Mouse (Mus musculus) intestine, embryonic 14.5 days (tissue): ENCODE measurements at regions not wholly inside any gene's neighbourhood (a gene's known extent, or its start where the extent isn't known, plus 50 kb on each side); places are given as distances from the start of the nearest gene placed in this dataset.

ENCODE experiments used
- ATAC-seq: fragments of 200-750 bp; cut with Nextera tagmentation; replicated peaks from 2 replicates; pipeline ENCODE4 v1.8.0; 2017; ENCODE audit warnings: low read depth, moderate number of reproducible peaks, moderate TSS enrichment, moderate library complexity; ENCODE audit not compliant: low FRiP score, low TSS enrichment
- DNase-seq: peaks from one replicate; pipeline ENCODE4 v3.0.0-alpha.2; 2018; ENCODE audit warnings: low spot score
- H3K27ac ChIP-seq: fragments of 300-500 bp; sonication (generic); 2 replicates; pipeline ENCODE4 v1.5.1; 2014; ENCODE audit warnings: low read depth, mild to moderate bottlenecking, control low read depth
- H3K27me3 ChIP-seq: fragments of 300-500 bp; sonication (generic); replicated peaks from 2 replicates; pipeline ENCODE4 v1.6.1; 2014; ENCODE audit warnings: low read length, control low read depth; ENCODE audit not compliant: control insufficient read depth, insufficient read depth
- H3K36me3 ChIP-seq: fragments of 300-500 bp; sonication (generic); 2 replicates; pipeline ENCODE4 v1.6.1; 2014; ENCODE audit warnings: low read length, control low read depth; ENCODE audit not compliant: control insufficient read depth, insufficient read depth
- H3K4me1 ChIP-seq: fragments of 300-500 bp; sonication (generic); replicated peaks from 2 replicates; pipeline ENCODE4 v1.6.1; 2014; ENCODE audit warnings: low read length, control low read depth, mixed read lengths; ENCODE audit not compliant: control insufficient read depth, insufficient read depth
- H3K4me2 ChIP-seq: fragments of 300-500 bp; sonication (generic); 2 replicates; pipeline ENCODE4 v1.6.1; 2014; ENCODE audit warnings: low read length
- H3K4me3 ChIP-seq: fragments of 300-500 bp; sonication (generic); 2 replicates; pipeline ENCODE4 v1.5.1; 2014; ENCODE audit warnings: low read depth, low read length, control low read depth, mixed read lengths
- H3K9ac ChIP-seq: fragments of 300-500 bp; sonication (generic); 2 replicates; pipeline ENCODE4 v1.6.1; 2014; ENCODE audit warnings: mild to moderate bottlenecking, low read length
- H3K9me3 ChIP-seq: fragments of 300-500 bp; sonication (generic); 2 replicates; pipeline ENCODE4 v1.6.1; 2016; ENCODE audit warnings: low read length, control low read depth; ENCODE audit not compliant: control insufficient read depth
- WGBS: fragments of 180-500 bp; shearing (Covaris S2); extraction: QIAGEN DNeasy Blood & Tissue Kit; methylation state at CpG from one replicate; pipeline ENCODE4 v1.1.7; 2014; 5-methylcytosine and 5-hydroxymethylcytosine counted together

DNA sequence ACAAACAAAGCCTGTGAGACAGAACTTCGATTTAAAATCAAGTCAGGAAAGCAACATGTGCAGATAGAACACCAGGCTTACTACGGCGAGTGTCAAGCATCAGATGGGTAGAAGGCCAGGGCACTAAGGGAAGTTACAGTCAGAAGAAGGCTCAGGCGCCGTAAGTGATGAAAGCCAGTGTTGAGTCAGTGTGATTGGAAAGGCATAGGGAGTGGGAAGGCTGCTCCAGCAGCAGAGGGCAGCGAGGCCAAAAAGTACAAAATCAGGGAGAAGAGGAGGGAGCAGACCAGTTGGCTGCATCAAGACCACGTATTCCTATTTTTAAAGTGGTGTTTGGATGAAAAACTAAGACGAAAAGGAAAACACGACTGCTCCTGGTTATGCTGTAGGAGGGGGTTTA lies 1529.7 kb upstream of the Gulo start:
- no peak overlapping the region for H3K4me2 ChIP-seq
- DNase-seq = no peak
- no peak for ATAC-seq
- H3K4me1 ChIP-seq = peaks cover 5% of the 10 kb centered on the region; the same call in 1 of the 2 replicates
- H3K27ac ChIP-seq = no peak overlapping the region
- peaks cover 3% of the 10 kb centered on the region for H3K9me3 ChIP-seq
- H3K9ac ChIP-seq = no peak overlapping the region
- no peak overlapping the region for H3K4me3 ChIP-seq
- H3K36me3 ChIP-seq = no peaks in the 10 kb centered on the region
- 72% methylated on average over 9 of the region's 9 CpGs for WGBS
- no peaks in the 10 kb centered on the region for H3K27me3 ChIP-seq

DNA sequence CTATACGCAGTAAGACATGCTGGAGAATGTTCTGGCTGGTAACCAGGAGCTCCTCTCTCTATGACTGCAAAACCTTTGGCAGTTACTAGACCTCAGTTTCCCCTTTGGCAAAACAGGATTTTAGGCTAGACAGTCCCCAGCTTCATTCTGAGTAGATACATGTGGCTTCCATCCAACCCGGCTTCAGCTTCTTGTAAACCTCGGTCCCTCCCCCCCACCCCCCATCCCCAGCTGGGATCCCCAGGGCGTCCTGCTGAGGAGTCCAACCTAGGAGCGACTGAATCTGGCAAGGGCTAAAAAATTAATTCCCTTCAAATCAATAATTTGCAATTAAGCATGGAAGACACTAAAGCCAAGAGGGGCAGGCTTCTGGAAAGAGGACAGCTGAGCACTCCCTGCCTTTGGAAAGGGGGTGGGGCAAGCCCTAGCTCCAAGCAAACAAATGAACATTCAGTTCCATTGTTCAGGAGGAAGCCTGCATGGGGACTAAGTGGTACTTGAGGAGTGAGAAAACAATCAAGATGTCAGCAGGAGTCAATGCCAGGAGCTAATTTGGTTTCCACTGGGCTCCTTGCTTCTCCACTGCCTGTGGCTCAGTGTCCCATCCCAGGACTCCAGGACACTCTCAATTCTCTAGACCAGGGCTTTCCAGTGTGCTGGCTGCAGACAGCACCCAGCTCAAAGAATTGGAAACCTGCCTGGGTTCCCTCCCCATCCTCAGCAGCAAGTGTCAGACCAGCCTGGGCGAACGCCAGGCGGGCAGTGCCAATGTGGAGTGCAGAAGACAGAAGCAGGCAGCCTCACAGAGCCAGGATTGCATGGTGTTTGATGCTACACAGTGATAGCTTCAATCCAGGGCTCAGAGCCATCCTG lies 1528.0 kb upstream of the Gulo start:
- H3K27ac ChIP-seq = no peak overlapping the region
- H3K27me3 ChIP-seq = no peaks in the 10 kb centered on the region
- H3K4me3 ChIP-seq = no peak overlapping the region
- DNase-seq (no peak), ATAC-seq (no peak)
- H3K9ac ChIP-seq = no peak overlapping the region
- no peak overlapping the region for H3K4me2 ChIP-seq
- no peaks in the 10 kb centered on the region for H3K36me3 ChIP-seq
- no peaks in the 10 kb centered on the region for H3K9me3 ChIP-seq
- 45% methylated on average over 8 of the region's 8 CpGs for WGBS
- H3K4me1 ChIP-seq = peaks cover 5% of the 10 kb centered on the region; the same call in 1 of the 2 replicates

DNA sequence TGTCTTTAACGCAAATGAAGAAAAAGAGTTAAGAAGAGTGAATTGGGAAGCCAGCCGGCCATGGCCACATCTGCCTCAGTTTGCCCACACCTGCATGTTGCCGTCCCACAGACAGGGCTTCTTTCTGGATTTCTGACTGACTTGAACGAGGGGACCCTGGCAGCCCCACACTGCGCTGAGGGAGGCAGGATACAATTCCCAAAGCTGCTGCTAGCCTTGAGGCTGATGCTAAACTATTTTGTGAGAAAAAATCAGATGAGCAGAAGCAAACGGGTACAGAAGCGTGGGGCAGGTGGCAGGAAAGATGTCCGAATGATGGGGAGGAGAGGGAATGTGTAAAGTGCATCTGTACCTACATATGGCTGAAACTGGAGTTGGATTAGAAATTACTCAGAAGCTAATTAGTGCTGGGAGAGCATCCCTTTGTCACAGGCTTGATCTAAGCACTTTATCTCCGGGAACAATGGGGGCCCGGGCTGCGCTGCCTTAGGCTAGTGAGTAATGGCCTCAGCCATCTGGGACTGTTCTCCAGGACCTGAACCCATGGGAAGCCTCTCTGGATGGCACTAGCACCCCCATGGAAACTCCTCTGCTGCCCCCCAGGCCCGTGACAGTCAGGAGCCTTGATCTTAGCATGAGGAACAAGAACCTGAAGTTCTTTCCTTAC lies 1497.9 kb upstream of the Gulo start:
- no peak for DNase-seq
- H3K27me3 ChIP-seq = no peaks in the 10 kb centered on the region

DNA sequence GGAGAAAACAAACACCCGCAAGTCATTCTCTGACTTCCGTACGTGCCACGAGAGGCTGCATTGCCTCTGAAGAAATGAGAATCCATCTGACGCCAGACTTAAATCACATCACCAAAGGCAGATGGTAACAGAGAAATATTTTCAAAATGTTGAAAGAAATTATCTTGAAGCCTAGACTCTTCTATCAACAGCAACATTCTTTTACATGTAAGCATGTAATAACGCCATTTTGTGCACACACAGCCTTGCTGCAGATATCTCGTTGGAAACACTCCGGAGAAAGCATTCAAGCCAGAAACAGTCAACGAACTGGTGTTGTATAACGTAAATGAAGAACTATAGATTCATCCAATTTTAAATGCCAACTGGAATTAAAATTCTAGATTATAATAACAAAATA lies 1483.1 kb upstream of the Gulo start:
- 90% methylated on average over 10 of the region's 10 CpGs for WGBS

More for the DNA sequence above, 1497.9 kb upstream of the Gulo start:
- Histone ChIP-seq H3K9me3 (no peaks in the 10 kb centered on the region), H3K36me3 (no peaks in the 10 kb centered on the region), H3K27ac (no peak overlapping the region), H3K4me1 (no peaks in the 10 kb centered on the region), H3K4me3 (no peak overlapping the region), H3K9ac (no peak overlapping the region), H3K4me2 (no peak overlapping the region)
- no peak for ATAC-seq
- WGBS = 80% methylated on average over 12 of the region's 12 CpGs

DNA sequence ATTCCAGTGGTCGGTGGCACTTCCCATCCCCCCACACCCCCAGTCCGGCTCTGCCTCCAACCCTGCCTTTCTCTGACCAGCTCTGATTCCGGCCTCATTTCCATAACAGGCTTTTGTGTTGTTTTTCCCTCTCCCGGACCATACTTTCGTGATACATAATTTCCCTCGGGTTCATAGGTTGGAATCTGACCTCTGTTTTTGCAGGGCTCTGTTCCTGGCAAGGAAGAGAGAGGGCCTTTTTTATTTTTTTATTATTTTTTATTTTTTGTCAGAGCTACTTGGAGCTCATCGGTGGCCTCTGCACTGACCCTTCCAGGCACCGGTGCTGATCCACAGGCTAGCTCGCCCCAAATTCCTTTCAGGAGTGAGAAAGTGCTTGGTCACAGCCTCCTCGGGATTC lies 1477.7 kb upstream of the Gulo start:
- DNase-seq = no peak
- WGBS = 38% methylated on average over 10 of the region's 10 CpGs
- ATAC-seq = no peak

More for the DNA sequence above, 1483.1 kb upstream of the Gulo start:
- Histone ChIP-seq H3K27ac (no peak overlapping the region), H3K4me3 (no peak overlapping the region), H3K9me3 (no peaks in the 10 kb centered on the region), H3K4me1 (no peaks in the 10 kb centered on the region), H3K9ac (no peak overlapping the region), H3K36me3 (no peaks in the 10 kb centered on the region), H3K27me3 (no peaks in the 10 kb centered on the region), H3K4me2 (no peak overlapping the region)
- ATAC-seq (no peak), DNase-seq (no peak)

GRCm38 (mm10) chr14:67485449-67485800 lies 1476.4 kb upstream of the Gulo start:
- DNase-seq (no peak), ATAC-seq (no peak)
- H3K9ac ChIP-seq = no peak overlapping the region
- H3K27me3 ChIP-seq = no peaks in the 10 kb centered on the region
- 0 out of 2 replicates have a peak, but pooled peaks cover 4% of the 10 kb centered on the region for H3K4me1 ChIP-seq
- no peaks in the 10 kb centered on the region for H3K36me3 ChIP-seq
- H3K4me3 ChIP-seq = no peak overlapping the region
- no peaks in the 10 kb centered on the region for H3K9me3 ChIP-seq
- WGBS = 92% methylated on average over 4 of the region's 4 CpGs
- no peak overlapping the region for H3K27ac ChIP-seq
- H3K4me2 ChIP-seq = no peak overlapping the region

More for the DNA sequence above, 1477.7 kb upstream of the Gulo start:
- Histone ChIP-seq H3K9ac (no peak overlapping the region), H3K36me3 (no peaks in the 10 kb centered on the region), H3K27ac (no peak overlapping the region), H3K27me3 (no peaks in the 10 kb centered on the region), H3K4me3 (no peak overlapping the region), H3K4me1 (0 out of 2 replicates have a peak, but pooled peaks cover 4% of the 10 kb centered on the region), H3K9me3 (no peaks in the 10 kb centered on the region), H3K4me2 (no peak overlapping the region)

DNA sequence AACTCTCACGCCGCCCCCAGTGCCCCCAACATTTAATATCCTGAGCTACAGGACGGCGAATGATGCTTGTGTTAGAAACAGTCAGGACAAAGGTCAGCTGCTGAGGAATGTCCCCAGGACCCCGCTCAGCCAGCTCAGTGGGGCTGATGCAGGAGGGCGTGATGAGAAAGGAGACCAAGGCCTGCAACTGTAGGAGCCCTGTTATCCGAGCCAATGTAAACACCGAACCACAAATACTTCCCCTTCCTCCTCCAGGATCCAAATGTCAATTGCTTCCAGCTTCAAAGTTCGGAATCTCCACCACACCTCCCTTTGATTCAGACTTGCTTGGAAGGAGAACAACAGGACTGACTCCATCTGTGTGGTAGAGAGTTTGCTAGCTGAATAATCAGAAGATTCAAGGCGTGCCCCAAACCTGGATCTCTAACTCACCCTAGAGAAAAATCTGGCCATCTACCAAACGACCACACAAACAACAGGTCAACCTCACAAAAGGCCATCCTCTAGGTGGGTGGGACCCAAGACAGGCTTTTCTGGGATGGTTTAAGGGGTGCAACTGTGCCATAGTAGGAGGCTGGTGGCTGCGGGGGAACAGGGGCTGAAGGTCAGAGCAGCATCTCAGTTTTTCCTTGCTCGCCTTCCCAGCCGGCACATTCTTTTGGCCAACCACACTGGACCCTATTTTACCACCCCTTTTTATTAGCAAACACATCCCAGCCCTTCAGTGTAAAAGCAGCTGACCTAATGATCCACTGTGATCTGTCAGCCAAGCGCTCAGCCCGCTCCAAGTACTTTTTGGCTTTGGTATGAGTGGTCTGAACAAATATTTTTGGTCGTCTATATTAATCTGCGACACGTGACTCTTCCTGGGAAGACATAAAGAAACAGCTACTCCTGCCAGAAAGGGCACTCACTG lies 1475.8 kb upstream of the Gulo start:
- no peak overlapping the region for H3K9ac ChIP-seq
- ATAC-seq = no peak
- no peak overlapping the region for H3K4me3 ChIP-seq
- H3K9me3 ChIP-seq = no peaks in the 10 kb centered on the region
- no peak for DNase-seq
- H3K27ac ChIP-seq = no peak overlapping the region
- H3K36me3 ChIP-seq = no peaks in the 10 kb centered on the region
- no peak overlapping the region for H3K4me2 ChIP-seq
- no peaks in the 10 kb centered on the region for H3K27me3 ChIP-seq
- 42% methylated on average over 19 of the region's 19 CpGs for whole genome bisulfite sequencing
- H3K4me1 ChIP-seq = 0 out of 2 replicates have a peak, but pooled peaks cover 4% of the 10 kb centered on the region
